Mouse (Mus musculus) Muller cell, postnatal 12 days (primary cell): Measurements from ENCODE around the gene Atp10b.
"Not testable (repeated sequence)": the region's sequence is repeated elsewhere in the genome, so short reads cannot be mapped to it uniquely, and the experiment has no call there.

Experiments
- DNase-seq: peaks from one replicate; pipeline ENCODE4 v3.0.0-alpha.2; 2015; ENCODE audit errors: inconsistent ontology term

Atp10b gene

GRCm38 (mm10) chr11:43149577-43149976 is at the start of gene Atp10b:
Atp10b (plus strand) TSS chr11:43149877.
- DNase-seq = no peak

GRCm38 (mm10) chr11:43101357-43101756 is 48.3 kb upstream of the Atp10b start:
- no peak for DNase-seq

- no peak for DNase-seq
These were observed 23.7 kb upstream of the Atp10b start for GRCm38 (mm10) chr11:43125908-43126477.

GRCm38 (mm10) chr11:43126573-43126972 is 23.1 kb upstream of the Atp10b start:
- DNase-seq = not testable (repeated sequence)

- DNase-seq = peak; percentile 60
These were observed 8.4 kb upstream of the Atp10b start for GRCm38 (mm10) chr11:43141296-43141695.

- no peak for DNase-seq
These were observed 6.9 kb upstream of the Atp10b start for GRCm38 (mm10) chr11:43142811-43143210.

- no peak for DNase-seq
These were observed 5.5 kb upstream of the Atp10b start for GRCm38 (mm10) chr11:43144178-43144577.

GRCm38 (mm10) chr11:43144882-43145281 is 4.8 kb upstream of the Atp10b start:
- DNase-seq = not testable (repeated sequence)

- DNase-seq = peak; percentile 70
These were observed 2.3 kb upstream of the Atp10b start for GRCm38 (mm10) chr11:43147380-43147779.

- DNase-seq = no peak
These were observed 1.3 kb upstream of the Atp10b start for GRCm38 (mm10) chr11:43148341-43148740.

- DNase-seq = no peak
These were observed 5.3 kb downstream of the Atp10b start for GRCm38 (mm10) chr11:43155004-43155403.

GRCm38 (mm10) chr11:43155417-43155816 is 5.7 kb downstream of the Atp10b start:
- DNase-seq = no peak

- DNase-seq = no peak
These were observed 9.1 kb downstream of the Atp10b start for GRCm38 (mm10) chr11:43158814-43159213.

- no peak for DNase-seq
These were observed 10.7 kb downstream of the Atp10b start for GRCm38 (mm10) chr11:43160188-43160942.

- DNase-seq = no peak
These were observed 20.9 kb downstream of the Atp10b start for GRCm38 (mm10) chr11:43170601-43171000.

- no peak for DNase-seq
These were observed 24.9 kb downstream of the Atp10b start for GRCm38 (mm10) chr11:43174359-43175116.

- DNase-seq = no peak
These were observed 32.7 kb downstream of the Atp10b start for GRCm38 (mm10) chr11:43182401-43182800.

- DNase-seq = peak; percentile 93
These were observed 33.1 kb downstream of the Atp10b start for GRCm38 (mm10) chr11:43182816-43183215.

GRCm38 (mm10) chr11:43183457-43183856 is 33.8 kb downstream of the Atp10b start:
- peak; percentile 47 for DNase-seq

- no peak for DNase-seq
These were observed 36.6 kb downstream of the Atp10b start for GRCm38 (mm10) chr11:43186291-43186690.

GRCm38 (mm10) chr11:43189817-43190593 is 40.3 kb downstream of the Atp10b start:
- no peak for DNase-seq

- DNase-seq = no peak
These were observed 49.1 kb downstream of the Atp10b start for GRCm38 (mm10) chr11:43198811-43199210.
